Mouse (Mus musculus): ENCODE data around the gene Serpinb6b.

DNA sequence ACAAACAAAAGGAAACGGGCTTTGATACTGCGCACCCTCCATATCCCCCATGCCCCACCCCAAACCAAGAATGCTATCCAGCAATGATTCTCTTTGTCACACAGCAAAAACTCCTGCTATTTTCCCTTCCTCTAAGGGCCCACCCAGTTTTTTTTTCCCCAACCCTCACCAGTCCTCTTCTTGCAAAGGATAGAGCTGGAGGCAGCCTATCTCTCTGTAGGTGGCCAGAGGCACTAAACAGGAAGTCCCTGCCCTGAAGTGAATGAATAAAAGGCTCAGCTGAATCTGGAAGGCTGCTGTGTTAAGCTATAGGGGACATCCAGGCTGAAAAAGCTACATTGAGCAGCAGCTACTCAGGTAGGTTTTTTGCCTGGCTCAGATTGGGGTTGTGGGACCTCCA is 62.2 kb downstream of the Serpinb6b start, which contains the start of gene Serpinb9b:
- TF ChIP-seq CTCF (IDR thresholded peaks at IDR 0.05; ENCODE audit: control insufficient read depth, insufficient read depth, insufficient read length) (no peak), USF1 (IDR thresholded peaks at IDR 0.05; ENCODE audit: low read depth) (no peak), MAX (IDR thresholded peaks at IDR 0.05) (no peak), CEBPB (IDR thresholded peaks at IDR 0.05; ENCODE audit: low read depth) (no peak), MYOG (IDR thresholded peaks at IDR 0.05; ENCODE audit: control insufficient read depth, extremely low read depth, insufficient read length) (no peak), MYOD1 (IDR thresholded peaks at IDR 0.05; ENCODE audit: control insufficient read depth, insufficient read length, low read depth) (no peak), FOSL1 (IDR thresholded peaks at IDR 0.05; ENCODE audit: insufficient read depth, low read length, poor library complexity, severe bottlenecking) (no peak)
